Mouse (Mus musculus) thymus, postnatal 14 days (tissue): ENCODE results near the gene Asb13.
A peak's percentile ranks its signal among the peaks of the same experiment; 100 is the strongest.

Source experiments
- DNase-seq: peaks from one replicate; pipeline ENCODE4 v3.0.0; 2021

Gene Asb13

DNA sequence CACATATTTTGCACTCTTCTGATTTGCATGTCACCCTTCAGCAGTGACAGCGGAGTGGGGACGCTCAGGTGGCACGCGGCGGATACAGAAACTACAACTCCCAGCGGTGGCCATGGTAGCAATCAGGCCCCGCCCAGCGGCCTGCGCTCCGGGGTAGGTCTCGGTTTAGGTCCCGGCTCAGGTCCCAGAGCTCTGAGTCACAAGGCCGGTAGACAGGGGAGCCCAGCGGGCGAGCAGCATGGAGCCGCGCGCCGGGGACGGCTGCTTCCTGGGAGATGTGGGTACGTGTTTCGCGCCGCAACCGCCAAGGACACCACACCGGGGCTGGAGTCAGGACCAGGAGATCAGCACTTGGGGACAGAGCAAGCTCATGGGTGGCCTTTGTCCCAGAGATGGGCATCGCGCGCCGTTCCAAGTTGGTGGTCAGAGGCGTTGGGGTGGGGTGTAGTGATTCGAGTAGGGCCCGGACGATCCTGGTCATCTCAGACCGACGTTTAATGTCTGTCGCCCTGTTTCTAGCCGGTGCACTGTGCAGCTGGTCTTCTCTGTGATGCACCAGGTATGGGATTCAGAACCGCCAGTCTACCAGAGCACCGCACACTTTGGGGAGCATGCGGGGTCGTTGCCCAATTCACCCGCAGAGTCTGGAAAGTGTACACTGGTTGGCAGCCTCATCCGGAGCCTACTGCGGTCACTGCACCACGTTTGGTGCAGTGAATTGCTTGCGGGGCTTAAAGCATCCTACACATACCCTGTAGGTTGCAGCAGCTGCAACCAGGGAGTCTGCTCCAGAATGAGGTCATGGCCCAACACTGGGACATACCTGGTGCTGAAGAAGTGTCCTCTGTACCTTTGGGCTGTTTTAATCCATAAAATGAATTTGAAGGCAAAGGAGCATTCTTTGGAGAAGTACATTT, at the start of gene Asb13:
TSS of gene Asb13 (plus strand) at position 138 of the 917 bp plus-strand sequence.
- peak; percentile 91 for DNase-seq

DNA sequence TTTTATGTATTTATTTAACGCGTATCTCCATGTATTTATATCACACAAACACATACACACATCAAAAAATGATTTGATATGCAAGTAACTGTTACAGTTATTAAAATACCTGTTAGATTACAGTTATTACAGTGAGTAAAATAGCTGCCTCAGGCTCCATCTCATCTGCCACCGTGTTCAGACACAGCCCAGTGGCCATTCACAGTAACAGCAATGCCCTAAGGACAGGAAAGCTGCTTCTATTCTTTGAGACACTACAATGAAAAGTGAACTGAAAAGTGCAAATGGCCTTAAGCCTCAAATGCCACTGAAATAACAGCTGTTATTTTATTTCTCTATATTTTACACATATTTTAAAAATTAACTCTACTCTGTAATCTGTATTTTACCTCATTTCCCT, 43.0 kb upstream of the Asb13 start:
- DNase-seq: no peak

DNA sequence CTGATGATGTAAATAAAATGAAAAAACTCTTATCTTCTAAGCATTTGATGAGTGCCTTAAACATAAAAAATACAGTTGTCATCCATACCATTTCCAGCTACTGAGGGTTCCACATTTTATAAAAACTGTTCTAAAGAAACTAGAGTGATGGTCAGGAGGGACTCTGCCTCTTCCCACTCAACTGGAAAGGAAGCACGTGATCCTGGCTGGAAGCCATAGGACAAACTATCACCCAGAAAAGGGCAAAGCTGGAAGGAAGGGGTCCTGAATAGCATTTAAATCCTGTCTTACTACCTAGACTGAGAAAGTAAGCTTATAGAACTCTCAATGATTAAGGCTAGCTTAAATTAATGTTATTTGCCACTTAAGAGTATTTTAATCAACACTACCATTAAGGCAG, 39.5 kb upstream of the Asb13 start:
- DNase-seq: no peak

DNA sequence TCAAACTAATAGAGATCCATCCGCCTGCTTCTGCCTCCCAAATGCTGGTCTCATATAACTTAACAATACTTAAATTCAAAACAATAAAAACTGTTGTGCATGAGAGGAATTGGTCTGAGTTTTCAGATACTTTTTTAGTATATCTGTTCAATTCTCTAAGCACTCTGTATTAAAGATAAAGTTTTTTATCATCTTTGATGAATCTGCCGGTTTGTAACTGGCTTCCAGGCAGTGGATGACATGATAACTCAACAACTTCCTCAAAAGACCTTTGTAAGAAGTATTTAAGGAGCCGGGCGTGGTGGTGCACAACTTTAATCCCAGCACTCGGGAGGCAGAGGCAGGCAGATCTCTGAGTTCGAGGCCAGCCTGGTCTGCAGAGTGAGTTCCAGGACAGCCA, 37.6 kb upstream of the Asb13 start:
- DNase-seq: no peak

DNA sequence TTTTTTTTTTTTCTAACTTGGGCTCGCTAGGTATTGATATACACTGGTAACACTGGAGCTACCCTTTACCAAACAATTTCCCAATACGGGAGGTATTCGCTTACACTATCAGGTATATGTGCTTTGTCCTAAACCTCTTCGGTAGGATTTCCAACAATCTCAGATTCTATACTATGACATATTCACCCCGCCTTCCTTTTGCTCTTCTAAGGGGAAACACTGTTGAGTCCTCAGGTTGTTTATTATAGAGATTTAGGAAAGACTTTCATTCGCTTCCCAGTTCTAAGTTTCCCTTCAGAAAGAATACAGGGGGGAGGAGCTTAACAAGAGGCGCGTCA, 24.1 kb upstream of the Asb13 start:
- DNase-seq: no peak

DNA sequence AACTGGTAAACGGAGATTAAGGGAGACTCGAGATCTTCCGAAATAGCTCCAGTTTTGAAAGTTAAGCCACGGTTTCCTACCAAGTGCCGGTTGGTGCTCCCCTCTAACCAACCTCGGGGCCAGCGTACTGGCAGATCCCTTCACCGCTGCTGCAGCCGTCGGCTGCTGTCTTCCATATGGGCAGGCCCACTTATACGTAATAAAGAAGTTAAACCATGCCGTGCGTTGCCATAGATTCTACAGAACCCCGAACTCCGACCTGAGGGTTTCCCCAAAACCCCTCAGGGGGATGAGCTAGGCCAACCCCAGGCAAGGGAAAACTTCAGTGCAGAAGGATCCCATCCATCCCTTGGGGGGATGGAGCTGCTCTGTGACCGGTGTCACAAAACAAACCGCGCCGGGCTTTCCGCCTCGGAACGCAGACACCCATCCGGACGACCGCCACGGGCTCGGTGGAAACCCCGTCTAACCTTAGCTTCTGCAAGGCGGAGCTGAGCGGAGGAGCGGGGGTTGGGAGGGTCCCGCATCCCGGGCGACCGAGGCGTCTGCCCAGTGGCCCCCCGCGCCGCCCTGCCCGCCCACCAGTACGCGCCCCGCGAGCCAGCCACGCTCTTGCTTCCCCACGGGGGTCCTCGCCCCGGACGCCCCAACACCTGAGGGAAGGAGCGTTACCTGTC, 23.6 kb upstream of the Asb13 start:
- no peak for DNase-seq

DNA sequence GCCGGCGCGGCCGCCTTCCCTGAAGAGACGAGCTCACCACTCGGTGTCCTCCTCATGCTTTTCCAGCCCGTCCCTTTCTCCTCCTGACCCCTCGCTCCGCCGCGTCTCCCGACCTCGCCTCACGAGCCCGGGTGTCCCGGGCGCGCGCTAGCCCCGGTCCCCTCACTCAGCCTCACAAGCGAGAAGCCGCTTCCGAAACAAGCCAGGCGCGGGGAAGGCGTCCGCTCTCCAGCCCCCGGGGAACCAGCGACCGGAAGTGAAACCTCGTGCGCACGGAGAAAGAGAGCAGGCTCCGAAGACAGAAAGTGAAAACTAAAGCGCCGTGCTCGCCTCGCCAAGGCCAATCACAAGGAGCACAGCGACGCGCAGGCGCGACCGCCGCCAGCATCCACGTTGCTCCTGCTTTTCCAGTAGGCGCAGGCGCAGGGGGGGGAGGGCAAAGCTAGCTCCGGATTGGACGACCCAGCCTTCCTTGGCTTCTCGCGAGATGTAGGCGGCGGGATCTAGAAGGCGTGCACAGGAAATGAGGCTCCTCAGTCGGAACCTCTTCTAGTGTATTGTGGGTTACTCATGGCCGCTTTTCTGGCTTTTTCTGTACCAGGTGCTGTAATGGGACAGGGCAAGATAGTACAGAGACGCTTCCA, 22.9 kb upstream of the Asb13 start, which contains the start of gene Fam208b:
TSS of gene Fam208b (minus strand) at position 314 of the 644 bp plus-strand sequence.
- DNase-seq: peak; percentile 98

DNA sequence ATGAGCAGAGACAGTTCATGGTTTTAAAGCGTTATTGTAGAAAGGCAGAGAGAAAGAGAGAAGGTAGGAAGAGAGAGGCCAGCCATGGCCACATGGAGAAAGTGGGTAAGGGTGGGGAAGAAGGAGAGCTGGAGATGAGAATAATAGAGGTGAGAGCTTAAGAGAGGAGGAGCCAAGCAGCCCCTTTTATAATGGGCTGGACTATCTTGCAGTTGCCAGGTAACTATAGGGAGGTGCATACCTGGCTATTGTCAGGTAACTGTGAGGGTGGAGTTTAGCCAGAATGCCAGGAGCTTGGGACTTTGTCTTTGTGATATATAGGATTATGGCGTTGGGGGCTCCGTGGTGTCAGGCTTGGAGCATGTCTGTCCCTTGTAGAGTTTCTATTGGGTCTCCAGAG, 6.7 kb upstream of the Asb13 start:
- no peak for DNase-seq

DNA sequence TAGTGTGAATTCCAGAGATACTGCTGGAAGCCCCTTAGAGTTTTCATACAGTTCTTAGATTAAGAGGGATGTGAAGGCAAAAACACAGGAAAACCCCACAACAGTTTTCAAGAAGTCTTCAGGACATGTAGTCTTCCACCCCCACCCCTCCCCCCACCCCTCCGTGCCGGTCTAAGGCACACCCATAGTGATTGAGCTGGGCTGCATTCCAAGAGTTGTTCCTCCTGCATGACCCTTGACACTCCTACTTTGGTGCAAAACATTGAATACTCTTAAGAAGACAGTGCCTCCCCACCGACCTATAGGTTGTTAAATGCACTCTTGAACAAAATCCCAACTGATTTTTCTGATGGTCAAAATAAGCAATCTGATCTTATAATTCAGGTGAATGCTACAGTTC, 5.7 kb upstream of the Asb13 start:
- DNase-seq: no peak

DNA sequence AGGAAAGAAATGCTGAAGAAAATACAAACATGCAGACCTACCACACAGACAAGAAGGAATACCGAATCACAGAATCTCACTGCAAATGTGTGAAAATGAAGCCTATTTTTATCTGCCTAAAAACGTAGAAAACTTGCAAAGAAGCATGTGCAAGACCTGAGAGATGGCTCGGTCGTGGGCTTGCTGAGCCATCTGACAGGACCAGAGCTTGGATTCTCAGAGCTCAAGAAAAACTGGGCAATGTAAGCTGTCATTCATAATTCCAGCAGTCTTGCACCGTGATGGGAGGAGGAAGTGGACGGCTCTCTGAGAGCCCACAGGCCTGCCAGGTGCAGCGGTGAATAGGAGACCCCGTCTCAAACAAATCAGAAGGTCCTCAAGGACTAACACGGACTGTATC, 1.3 kb upstream of the Asb13 start:
- no peak for DNase-seq

DNA sequence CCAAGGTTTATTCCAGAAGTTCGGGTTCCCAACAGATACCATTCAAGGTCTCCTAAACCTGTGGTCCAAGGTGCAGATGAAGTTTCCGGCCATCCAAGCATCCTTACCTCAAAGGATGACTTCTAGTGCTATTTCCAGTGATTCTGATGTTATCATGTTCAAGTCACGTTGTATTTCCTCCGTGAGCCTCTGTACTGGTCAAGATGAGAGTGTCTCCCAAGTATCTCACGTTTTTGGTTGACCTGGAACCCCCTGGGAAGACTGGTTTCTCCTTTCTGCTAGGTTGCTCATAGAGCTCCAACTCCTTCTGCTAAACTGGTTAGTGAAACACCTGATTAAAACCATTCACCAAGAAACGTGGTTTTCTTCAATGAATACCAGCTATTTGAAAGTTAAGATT, 701 bp upstream of the Asb13 start:
- DNase-seq: no peak

DNA sequence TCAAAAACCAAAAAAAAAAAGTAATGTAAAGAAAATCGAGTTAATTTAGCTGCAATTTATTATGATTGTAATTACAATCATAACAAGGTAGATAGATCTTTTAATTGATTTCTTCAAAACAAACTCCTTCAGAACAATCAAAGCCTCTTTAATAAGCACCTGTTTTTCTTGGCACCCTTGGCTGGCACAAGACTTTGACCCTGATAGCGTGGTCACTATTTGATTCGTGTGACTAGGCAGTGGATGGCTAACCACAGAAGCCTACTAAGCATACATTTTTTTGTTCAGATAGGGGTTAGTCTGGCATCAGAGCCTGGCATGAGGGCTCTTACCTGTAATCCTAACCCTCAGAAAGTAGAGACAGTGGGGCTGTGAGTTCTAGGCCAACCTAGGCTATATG, 1.2 kb downstream of the Asb13 start:
- no peak for DNase-seq

DNA sequence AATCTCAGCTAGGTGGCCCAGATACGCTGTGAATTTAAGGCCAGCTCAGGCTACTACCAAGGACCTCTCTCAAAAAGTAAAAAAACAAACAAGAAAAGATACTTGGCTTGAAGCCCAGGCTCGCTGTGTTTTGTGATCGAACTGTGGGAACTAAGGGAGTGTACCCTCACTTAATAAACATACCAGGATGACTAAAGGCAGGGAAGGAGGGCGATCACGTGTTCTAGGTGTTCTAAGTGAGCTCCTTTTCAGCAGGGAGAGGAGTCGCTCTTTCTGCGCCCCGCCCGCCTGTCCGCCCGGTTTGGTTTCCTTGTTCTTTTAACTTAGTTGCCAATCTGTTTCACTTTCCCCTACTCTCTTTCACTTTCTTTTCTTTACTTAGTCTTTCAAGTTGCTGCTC, 3.0 kb downstream of the Asb13 start:
- peak; percentile 53 for DNase-seq

DNA sequence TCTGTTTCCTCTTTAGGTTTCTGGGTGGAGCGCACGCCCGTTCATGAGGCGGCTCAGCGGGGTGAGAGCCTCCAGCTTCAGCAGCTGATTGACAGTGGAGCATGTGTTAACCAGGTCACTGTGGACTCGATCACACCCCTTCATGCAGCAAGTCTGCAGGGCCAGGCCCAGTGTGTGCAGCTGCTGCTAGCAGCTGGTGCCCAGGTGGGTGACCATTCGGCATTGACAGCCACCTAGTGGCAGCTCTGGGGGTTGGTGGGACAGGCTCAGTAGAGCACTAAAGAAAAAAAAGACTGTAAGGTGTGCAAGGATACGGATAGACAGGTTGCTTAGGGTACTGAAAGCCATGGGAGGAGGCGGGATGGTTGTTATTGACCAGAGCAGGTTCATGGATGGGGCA, 8.2 kb downstream of the Asb13 start:
- DNase-seq: peak; percentile 66

DNA sequence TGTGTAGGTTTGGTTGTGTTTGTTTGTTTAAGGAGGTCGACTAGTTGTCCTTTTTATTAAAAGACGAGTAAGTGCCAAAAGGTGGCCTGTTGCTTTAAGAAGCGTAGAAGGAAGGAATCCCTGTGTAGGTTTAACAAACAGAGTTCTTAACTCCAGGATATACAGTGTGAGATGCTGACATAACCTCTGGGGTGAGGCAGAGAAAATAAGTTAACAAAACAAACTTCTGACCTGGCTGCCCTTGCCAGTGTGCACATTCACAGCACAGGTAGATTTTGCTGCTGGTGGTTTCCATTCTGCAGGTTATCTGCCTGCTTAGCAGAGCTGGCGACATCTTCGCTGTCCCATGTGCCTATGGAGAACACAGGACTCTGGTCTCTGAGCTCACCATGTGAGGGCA, 8.7 kb downstream of the Asb13 start:
- no peak for DNase-seq

DNA sequence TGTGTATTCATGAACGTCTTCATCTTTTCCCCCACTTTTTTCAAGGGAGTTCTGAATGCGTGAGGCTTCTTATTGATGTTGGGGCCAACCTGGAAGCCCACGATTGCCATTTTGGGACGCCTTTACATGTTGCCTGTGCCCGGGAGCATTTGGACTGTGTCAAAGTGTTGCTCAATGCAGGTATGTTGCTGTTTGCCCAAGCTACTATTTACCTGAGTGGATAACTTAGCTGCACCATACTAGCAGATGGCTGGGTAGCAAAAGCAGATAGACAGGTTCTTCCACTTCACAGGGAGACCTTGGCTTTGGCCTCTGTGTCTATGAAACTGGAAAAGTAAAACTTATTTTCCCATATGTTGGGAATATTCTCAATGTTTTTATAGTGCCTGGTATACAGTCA, 11.0 kb downstream of the Asb13 start:
- DNase-seq: no peak

DNA sequence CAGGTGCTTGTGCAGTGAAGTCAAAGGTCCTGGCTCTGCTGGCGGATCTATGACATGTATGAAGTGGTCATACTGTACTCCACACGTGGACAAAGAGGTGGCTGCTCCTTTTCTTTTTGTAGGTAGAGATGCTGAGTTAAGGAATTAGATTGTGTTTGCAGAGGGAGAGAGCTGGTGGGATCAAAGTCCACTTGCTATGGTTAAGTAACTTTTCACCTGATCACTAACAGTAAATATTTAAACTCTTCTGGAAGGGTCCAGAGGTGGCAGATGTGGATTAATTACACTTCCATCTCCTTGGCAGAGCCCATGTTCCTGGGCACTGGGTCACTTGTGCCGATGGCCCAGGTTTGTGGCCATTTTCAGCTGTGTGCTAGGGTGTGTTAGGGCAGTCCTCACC, 12.1 kb downstream of the Asb13 start:
- DNase-seq: no peak

DNA sequence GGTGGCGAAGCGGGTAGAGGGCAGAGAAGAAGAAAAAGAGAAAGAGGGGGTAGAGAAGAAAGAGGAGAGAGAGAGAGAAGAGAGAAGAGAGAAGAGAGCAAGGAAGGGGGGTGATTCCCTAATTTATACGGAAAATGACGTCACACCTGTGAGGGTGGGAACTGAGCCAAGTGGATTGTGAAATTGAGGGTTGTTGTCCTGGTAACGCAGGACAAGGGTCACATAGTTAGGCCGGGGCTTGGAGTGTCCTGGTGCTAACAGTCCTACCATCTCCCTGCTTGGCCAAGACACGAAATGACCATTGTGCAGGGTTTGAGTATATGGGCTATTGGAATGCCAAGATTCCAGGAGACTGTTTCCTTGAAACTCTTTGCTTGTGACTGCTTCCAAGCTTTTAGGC, 12.7 kb downstream of the Asb13 start:
- DNase-seq: no peak

DNA sequence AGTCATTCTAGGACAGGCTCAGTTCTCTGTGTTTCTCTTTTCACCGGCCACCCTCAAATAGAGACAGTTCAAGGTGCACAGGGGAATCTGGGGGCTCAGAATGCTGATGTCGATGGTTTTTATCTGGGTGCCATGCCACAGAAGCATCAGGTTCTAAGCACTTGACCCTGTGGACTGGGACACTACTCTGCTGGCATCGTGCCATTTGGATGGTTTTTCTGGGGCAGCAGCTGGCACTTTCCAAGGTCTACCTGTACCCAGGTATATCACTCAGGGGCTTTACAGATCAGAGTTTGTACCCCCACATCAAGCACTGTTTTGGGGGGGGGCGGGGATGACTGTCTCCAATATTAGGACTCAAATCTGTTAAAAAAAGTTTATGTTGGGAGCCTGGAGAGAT, 16.7 kb downstream of the Asb13 start:
- DNase-seq: no peak

DNA sequence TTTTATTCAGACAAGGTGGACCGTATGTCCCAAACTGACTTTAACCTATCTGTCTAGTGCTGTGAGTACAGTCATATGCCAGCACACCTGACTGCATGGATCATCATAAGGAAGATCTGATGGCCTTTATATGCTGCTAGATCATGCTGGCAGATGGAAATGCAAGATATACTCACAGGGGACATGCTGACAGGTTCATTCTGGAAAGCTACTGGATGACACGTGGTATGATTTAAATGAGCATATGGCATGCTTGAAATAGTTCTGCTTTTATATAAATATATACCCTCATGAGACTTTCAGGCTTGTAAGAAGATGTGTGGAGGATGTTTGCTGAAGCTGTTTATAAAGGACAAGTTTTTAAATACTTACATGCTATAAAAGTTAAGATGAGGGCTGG, 20.6 kb downstream of the Asb13 start:
- no peak for DNase-seq

DNA sequence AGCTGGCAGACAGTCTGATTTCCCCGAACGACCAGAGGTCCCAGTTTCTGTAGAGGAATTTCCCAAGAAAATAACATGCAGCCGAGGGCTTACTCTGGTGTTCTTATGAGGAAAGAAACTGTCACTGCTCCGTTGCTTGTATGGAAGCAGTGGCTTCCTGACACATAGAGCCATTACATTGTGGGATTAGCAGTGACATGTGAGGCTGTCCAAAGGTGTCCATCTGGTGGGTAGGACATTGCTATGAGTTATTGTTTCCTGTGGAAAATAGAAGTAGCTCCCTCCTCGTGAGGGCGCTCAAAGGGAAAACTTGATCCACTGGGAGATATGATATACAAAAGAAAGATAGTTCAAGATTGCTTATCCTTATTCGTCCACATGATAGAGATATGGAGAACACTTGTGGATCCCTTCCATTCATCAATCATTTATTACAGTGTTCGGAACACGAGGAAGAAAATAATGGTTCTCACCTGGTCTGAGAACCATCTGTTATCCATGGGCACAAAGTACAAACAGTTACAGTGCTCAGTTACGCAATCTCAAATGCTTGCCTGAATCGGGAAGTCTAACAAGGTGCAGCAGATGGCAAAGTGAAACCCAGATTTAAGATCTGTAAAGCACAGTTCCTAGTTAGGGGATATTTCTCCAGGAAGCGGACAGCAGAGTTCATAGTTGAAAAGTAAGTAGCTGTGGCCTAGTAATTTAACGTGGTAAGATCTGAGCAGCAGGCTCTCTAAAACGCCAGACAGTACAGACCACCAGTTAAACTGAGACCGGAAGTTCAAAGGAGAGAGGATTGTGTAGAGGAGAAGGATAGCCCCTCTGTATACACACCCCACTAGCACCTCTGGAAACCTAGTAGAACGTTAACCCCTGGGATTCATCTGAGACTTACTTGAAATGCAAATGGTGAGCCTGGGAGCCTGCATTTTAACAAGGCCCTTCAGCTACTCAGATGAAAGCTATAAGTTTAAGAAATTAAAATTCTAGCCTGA, 25.6 kb downstream of the Asb13 start:
- DNase-seq: no peak

DNA sequence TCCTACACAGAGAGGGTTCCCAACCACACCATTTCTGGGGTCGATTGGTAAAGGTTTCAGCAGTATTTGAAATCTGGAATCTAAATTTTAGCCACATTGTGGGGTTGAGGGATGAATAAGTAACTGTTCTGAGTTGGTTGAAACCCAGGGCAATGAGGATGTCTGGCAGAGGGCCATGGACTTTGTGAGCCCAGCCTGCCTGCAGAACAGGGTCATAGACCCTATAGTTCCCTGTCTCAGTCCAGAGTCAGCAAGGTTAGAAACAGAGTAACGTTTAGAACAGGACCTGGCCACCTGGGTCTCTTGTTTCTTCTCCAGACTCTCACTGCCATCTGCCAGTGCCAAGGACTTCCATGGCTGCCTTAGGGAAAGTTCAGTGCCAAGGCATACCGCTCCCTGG, 30.4 kb downstream of the Asb13 start:
- no peak for DNase-seq

DNA sequence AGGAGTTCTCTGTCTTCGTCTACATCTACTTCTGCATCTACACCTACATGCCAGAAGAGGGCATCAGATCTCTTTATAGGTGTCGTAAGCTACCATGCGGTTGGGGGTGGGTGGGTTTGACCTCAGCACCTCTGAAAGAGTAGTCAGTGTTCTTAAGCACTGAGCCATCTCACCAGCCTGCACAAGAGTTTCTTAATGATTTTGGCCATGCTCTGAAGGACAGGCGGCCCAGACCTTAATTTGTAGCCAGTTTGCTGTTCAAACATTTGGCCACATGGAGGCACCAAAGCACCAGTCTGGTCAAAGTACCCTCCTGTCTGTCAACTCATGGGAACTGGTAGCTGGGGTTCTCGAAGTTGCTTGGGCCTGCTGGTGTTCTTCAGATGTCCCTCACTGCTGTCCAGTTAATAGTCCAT, 31.5 kb downstream of the Asb13 start:
- DNase-seq: peak; percentile 51
